Mouse (Mus musculus) lung, embryonic 14.5 days (tissue): ENCODE measurements at regions not wholly inside any gene's neighbourhood (a gene's known extent, or its start where the extent isn't known, plus 50 kb on each side); places are given as distances from the start of the nearest gene placed in this dataset.

Experiments used
- ATAC-seq: fragments of 200-750 bp; cut with Nextera tagmentation; 2 replicates; pipeline ENCODE4 v1.8.0; 2017; ENCODE audit warnings: mild to moderate bottlenecking, moderate TSS enrichment, moderate library complexity; ENCODE audit not compliant: insufficient read depth
- DNase-seq: peaks from one replicate; pipeline ENCODE4 v3.0.0-alpha.2; 2015
- H3K27ac ChIP-seq: fragments of 300-500 bp; sonication (generic); 2 replicates; pipeline ENCODE4 v1.5.1; 2014; ENCODE audit warnings: low read depth, mild to moderate bottlenecking, moderate library complexity
- H3K27me3 ChIP-seq: fragments of 300-500 bp; sonication (generic); 2 replicates; pipeline ENCODE4 v1.6.1; 2014; ENCODE audit warnings: low read length, control low read depth; ENCODE audit not compliant: insufficient read depth
- H3K36me3 ChIP-seq: fragments of 300-500 bp; sonication (generic); 2 replicates; pipeline ENCODE4 v1.6.1; 2014; ENCODE audit warnings: control low read depth; ENCODE audit not compliant: insufficient read depth
- H3K4me1 ChIP-seq: fragments of 300-500 bp; sonication (generic); 2 replicates; pipeline ENCODE4 v1.6.1; 2014; ENCODE audit warnings: antibody characterized with exemption, control low read depth; ENCODE audit not compliant: insufficient read depth
- H3K4me2 ChIP-seq: fragments of 300-500 bp; sonication (generic); 2 replicates; pipeline ENCODE4 v1.6.1; 2014; ENCODE audit warnings: mild to moderate bottlenecking
- H3K4me3 ChIP-seq: fragments of 300-500 bp; sonication (generic); 2 replicates; pipeline ENCODE4 v1.5.1; 2014; ENCODE audit warnings: low read depth, low read length
- H3K9ac ChIP-seq: fragments of 300-500 bp; sonication (generic); 2 replicates; pipeline ENCODE4 v1.6.1; 2014
- H3K9me3 ChIP-seq: fragments of 300-500 bp; sonication (generic); 2 replicates; pipeline ENCODE4 v1.6.1; 2016; ENCODE audit warnings: low read depth, low read length, control low read depth
- CTCF ChIP-seq: IDR thresholded peaks from 2 replicates; pipeline ENCODE4 v1.5.1; 2016; ENCODE audit warnings: antibody characterized with exemption, low read depth
- WGBS: fragments of 180-500 bp; shearing (Covaris S2); extraction: QIAGEN DNeasy Blood & Tissue Kit; methylation state at CpG from one replicate; pipeline ENCODE4 v1.1.7; 2014; 5-methylcytosine and 5-hydroxymethylcytosine counted together

DNA sequence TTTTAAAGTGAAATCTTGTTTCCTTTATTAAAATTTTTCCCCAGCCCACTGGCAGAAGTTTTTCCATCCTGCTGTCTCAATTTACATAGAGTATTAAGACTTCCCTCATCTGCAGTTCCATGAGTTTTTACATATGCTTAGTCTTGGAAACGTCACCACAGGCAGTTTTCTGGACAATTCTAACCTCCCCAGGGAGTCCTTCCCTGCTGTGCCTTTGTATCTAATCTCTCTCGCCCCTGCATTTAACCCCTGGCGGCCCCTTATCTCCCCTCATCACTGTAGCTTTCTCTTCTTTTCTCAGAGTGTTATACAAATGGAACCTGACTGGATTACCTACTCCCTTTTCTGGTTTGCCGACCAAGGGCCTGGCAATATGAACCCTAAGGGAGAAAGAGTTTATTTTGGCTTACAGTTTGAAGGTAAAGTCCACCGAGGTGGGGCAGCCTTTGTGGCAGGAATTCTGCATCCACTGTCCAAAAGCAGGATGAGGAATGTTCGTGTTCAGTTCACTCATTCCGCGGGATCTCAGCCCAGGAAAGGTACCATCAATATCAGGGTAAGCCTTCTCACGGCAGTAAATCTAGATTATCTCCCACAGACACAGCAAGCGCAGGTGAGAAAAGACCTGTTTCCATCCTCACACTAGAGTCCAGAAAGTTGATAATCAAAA lies 66.0 kb upstream of the Aldh1a3 start:
- no peak overlapping the region for H3K27ac ChIP-seq
- ATAC-seq: no peak
- no peak overlapping the region for H3K9ac ChIP-seq
- WGBS: 66% methylated on average over 10 of the region's 10 CpGs
- no peak for TF ChIP-seq CTCF
- no peak overlapping the region for H3K4me2 ChIP-seq
- H3K36me3 ChIP-seq: no peaks in the 10 kb centered on the region
- no peaks in the 10 kb centered on the region for H3K27me3 ChIP-seq
- H3K9me3 ChIP-seq: no peaks in the 10 kb centered on the region; the same call in 1 of the 2 replicates
- no peak overlapping the region for H3K4me3 ChIP-seq
- DNase-seq: no peak
- H3K4me1 ChIP-seq: no peaks in the 10 kb centered on the region

DNA sequence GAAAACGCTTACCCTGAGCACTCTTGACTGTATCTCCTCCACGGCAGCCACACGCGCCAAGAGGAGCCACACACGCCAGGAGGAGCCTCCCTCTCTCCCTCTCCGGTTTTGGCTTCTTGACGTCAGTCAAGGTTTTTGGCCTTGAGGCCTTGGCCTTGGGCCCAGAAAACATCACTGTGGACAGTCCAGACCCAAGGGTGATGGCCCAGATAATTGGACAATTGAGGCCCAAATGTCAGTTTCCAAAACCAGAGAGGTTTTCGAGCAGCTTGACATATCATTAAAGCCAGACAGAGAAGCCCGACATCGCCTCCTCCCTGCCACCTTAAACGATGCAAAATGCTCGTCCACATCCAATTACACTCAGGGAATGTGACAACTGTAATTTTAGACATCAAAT lies 65.4 kb upstream of the Aldh1a3 start:
- WGBS: 65% methylated on average over 12 of the region's 12 CpGs
- DNase-seq: no peak

GRCm38 (mm10) chr7:66491501-66491900 lies 64.2 kb upstream of the Aldh1a3 start:
- Histone ChIP-seq H3K4me2 (no peak overlapping the region), H3K27me3 (no peaks in the 10 kb centered on the region), H3K27ac (no peak overlapping the region), H3K4me3 (no peak overlapping the region), H3K4me1 (no peaks in the 10 kb centered on the region), H3K9me3 (no peaks in the 10 kb centered on the region; the same call in 1 of the 2 replicates), H3K9ac (no peak overlapping the region), H3K36me3 (no peaks in the 10 kb centered on the region)
- ATAC-seq: no peak
- WGBS: 65% methylated on average over 2 of the region's 2 CpGs
- DNase-seq: no peak
- no peak for TF ChIP-seq CTCF

More for the DNA sequence above, 65.4 kb upstream of the Aldh1a3 start:
- Histone ChIP-seq H3K9me3 (no peaks in the 10 kb centered on the region; the same call in 1 of the 2 replicates), H3K36me3 (no peaks in the 10 kb centered on the region), H3K4me1 (no peaks in the 10 kb centered on the region), H3K27me3 (no peaks in the 10 kb centered on the region), H3K4me2 (no peak overlapping the region), H3K9ac (no peak overlapping the region), H3K4me3 (no peak overlapping the region), H3K27ac (no peak overlapping the region)
- ATAC-seq: no peak
- no peak for TF ChIP-seq CTCF

DNA sequence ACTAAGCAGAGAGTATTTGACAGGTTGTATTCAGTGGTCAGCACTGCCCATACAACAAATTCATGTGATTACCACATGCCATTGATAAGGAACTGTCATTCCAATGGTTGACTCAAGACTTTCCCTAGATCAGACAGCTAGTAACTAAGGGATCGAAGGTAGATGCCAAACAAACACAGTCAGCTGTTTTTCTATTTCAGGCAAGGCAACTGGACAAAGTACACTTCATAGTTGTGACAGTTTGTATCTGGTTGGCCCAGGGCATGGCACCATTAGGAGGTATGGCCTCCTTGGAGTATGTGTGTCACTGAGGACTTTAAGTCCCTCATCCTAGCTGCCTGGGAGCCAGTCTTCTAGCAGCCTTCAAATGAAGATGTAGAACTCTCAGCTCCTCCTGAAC lies 62.8 kb upstream of the Aldh1a3 start:
- 89% methylated on average over 1 of the region's 1 CpGs for WGBS
- H3K9ac ChIP-seq: no peak overlapping the region
- TF ChIP-seq CTCF: no peak

DNA sequence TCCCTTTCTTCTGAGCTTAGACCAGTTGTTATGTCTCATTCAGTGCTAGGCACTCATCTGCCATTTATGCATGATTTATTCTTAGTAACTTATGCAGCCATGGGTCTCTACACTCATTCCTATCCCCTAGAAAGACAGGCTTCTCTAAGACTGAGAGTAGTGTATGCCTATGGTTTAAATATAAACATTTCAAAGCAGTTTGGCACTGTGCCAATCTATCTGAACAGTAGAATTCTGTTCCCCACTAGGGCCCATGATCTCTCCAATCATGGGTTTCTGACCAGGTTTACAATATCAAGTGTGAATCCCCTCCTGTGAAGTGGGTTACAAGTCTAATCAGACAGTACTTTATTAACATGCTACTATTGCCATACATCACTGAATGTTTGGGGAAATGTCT lies 60.4 kb upstream of the Aldh1a3 start:
- DNase-seq (peak; percentile 79), ATAC-seq (peak; percentile 28; the same call in 1 of the 2 replicates)
- TF ChIP-seq CTCF: no peak
- Histone ChIP-seq H3K4me2 (no peak overlapping the region), H3K27me3 (no peaks in the 10 kb centered on the region), H3K4me1 (no peaks in the 10 kb centered on the region), H3K9ac (no peak overlapping the region), H3K9me3 (no peaks in the 10 kb centered on the region; the same call in 1 of the 2 replicates), H3K4me3 (no peak overlapping the region), H3K36me3 (no peaks in the 10 kb centered on the region), H3K27ac (no peak overlapping the region)

More for the DNA sequence above, 62.8 kb upstream of the Aldh1a3 start:
- ATAC-seq (no peak), DNase-seq (no peak)
- no peak overlapping the region for H3K27ac ChIP-seq
- no peaks in the 10 kb centered on the region for H3K36me3 ChIP-seq
- no peak overlapping the region for H3K4me2 ChIP-seq
- H3K4me3 ChIP-seq: no peak overlapping the region
- H3K27me3 ChIP-seq: no peaks in the 10 kb centered on the region
- H3K9me3 ChIP-seq: no peaks in the 10 kb centered on the region; the same call in 1 of the 2 replicates
- no peaks in the 10 kb centered on the region for H3K4me1 ChIP-seq

GRCm38 (mm10) chr7:66480446-66480845 lies 53.1 kb upstream of the Aldh1a3 start:
- H3K9ac ChIP-seq: no peak overlapping the region
- whole genome bisulfite sequencing: 58% methylated on average over 4 of the region's 4 CpGs
- H3K27ac ChIP-seq: no peak overlapping the region
- H3K4me1 ChIP-seq: no peaks in the 10 kb centered on the region
- H3K27me3 ChIP-seq: no peaks in the 10 kb centered on the region
- H3K4me2 ChIP-seq: no peak overlapping the region
- H3K4me3 ChIP-seq: no peak overlapping the region
- TF ChIP-seq CTCF: no peak
- DNase-seq (no peak), ATAC-seq (no peak)
- no peaks in the 10 kb centered on the region for H3K36me3 ChIP-seq
- no peaks in the 10 kb centered on the region for H3K9me3 ChIP-seq

GRCm38 (mm10) chr7:66479321-66479720 lies 52.0 kb upstream of the Aldh1a3 start:
- H3K27ac ChIP-seq: no peak overlapping the region
- no peaks in the 10 kb centered on the region for H3K9me3 ChIP-seq
- H3K4me3 ChIP-seq: no peak overlapping the region
- H3K4me2 ChIP-seq: no peak overlapping the region
- DNase-seq: no peak
- H3K27me3 ChIP-seq: no peaks in the 10 kb centered on the region
- WGBS: 88% methylated on average over 4 of the region's 4 CpGs
- TF ChIP-seq CTCF: no peak
- H3K36me3 ChIP-seq: no peaks in the 10 kb centered on the region
- no peak overlapping the region for H3K9ac ChIP-seq
- H3K4me1 ChIP-seq: no peaks in the 10 kb centered on the region
- no peak for ATAC-seq

- Histone ChIP-seq H3K27me3 (no peaks in the 10 kb centered on the region), H3K27ac (no peak overlapping the region), H3K4me1 (no peaks in the 10 kb centered on the region), H3K4me3 (no peak overlapping the region), H3K9ac (no peak overlapping the region), H3K4me2 (no peak overlapping the region), H3K9me3 (no peaks in the 10 kb centered on the region), H3K36me3 (no peaks in the 10 kb centered on the region)
- DNase-seq (no peak), ATAC-seq (no peak)
- TF ChIP-seq CTCF: no peak
- 71% methylated on average over 7 of the region's 7 CpGs for WGBS
These were observed 50.8 kb upstream of the Aldh1a3 start for GRCm38 (mm10) chr7:66478106-66478505.
